Mouse (Mus musculus) left cerebral cortex, adult 6 months (tissue): ENCODE results near the gene Tpd52l1. TPM values are rescaled to one million over a fixed set of nuclear protein-coding genes. Genes with fewer than 3 reads are reported as not detected.

Experiments
- long read RNA-seq, 2 experiments: library from polyadenylated mRNA; unstranded; transcript quantifications; one replicate each; pipeline ENCODE4 v2.0.0; 2019 to 2020
- polyA plus RNA-seq: library from polyadenylated mRNA; unstranded; fragments of <200 nt; fragmentation: Nextera tagmentation; gene quantifications from 2 replicates; pipeline ENCODE4 v1.2.3, GENCODE M21; 2021

Gene Tpd52l1
- 73.3 and 95.2 TPM in 2 replicates for polyA plus RNA-seq
- long read RNA-seq, experiment 1, transcript Tpd52l1-204 (5 exons, 1,103 nt) = major isoform, 6 of 14 reads
- long read RNA-seq, experiment 1, partial matches to known transcripts = 0 of 14 reads
- long read RNA-seq, experiment 1, other reads (novel, unspliced or antisense) = 6 of 14 reads
- long read RNA-seq, experiment 2, transcript Tpd52l1-204 (5 exons, 1,103 nt) = major isoform, 7 of 12 reads
- long read RNA-seq, experiment 2, partial matches to known transcripts = 4 of 12 reads
- long read RNA-seq, experiment 2, other reads (novel, unspliced or antisense) = 1 of 12 reads

GRCm38 (mm10) chr10:31445291-31446124 lies at the start of gene Tpd52l1:
Gene Tpd52l1 (minus strand): TSS chr10:31445958.

DNA sequence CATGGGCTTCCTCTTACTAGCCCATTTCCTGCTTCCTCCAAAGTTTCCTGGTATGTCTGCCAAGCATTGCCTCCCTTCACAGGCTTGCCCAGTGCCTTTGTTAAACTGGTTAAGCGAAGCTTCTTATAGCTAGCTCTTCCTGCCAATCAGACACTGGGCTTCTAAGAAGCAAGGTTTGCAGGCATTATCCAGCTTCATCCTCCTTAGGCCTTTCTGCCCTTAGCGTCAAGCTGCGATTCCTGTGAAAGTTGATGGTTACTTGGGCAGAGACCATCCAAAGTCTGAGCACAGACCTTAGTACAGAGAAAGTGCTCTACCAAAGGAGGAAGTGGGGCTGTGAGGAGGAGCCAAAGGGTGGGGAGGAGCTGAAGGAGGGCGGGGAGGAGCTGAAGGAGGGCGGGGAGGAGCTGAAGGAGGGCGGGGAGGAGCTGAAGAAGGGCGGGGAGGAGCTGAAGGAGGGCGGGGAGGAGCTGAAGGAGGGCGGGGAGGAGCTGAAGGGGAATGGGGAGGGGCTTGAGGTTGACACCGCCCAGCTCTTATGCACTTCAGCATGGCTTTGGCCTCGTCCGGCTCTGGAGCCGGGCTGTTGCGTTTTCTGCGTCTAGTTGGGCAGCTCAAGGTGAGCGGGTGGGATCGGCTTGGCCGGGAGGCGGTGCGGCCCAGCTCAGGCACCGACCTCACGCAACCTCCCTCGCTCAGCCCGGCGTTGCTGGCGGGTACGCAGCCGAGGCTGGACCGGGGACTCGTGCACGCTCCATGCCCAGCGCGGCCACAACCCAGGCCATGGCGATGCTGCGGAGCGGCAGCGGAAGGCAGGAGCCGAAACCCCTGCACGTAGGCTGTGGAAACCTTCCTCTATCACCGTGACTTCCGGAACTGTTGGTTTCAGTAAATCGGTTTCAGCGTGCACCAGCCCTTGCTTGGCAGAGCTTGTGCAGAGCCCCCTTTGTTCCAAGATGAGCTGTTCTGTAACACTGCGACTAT lies 132.6 kb downstream of the Tpd52l1 start, which contains the start of gene Hddc2:
Gene Hddc2, plus strand, starts transcription at position 519 of the 984 bp plus-strand sequence.

Other genes with a start within 250 kb of the Tpd52l1 start
- 42.3 and 45.9 TPM in 2 replicates for gene Hddc2, start 132.6 kb downstream of the Tpd52l1 start, polyA plus RNA-seq
- gene Rnf217, start 163.2 kb upstream of the Tpd52l1 start, polyA plus RNA-seq = 0.80 and 1.1 TPM in 2 replicates